Mouse (Mus musculus) stomach, embryonic 16.5 days (tissue): Measurements from ENCODE around the gene Magohb. TPM values are rescaled to one million over a fixed set of nuclear protein-coding genes. Genes with fewer than 3 reads are reported as not detected.
"Not testable (repeated sequence)": the region's sequence is repeated elsewhere in the genome, so short reads cannot be mapped to it uniquely, and the experiment has no call there.

Experiments used
- ATAC-seq: fragments of 200-750 bp; cut with Nextera tagmentation; 2 replicates; pipeline ENCODE4 v1.8.0; 2017; ENCODE audit warnings: moderate number of reproducible peaks, moderate TSS enrichment; ENCODE audit not compliant: insufficient read depth, low FRiP score
- H3K27ac ChIP-seq: fragments of 300-500 bp; sonication (generic); 2 replicates; pipeline ENCODE4 v1.5.1; 2014; ENCODE audit warnings: low read length
- H3K27me3 ChIP-seq: fragments of 300-500 bp; sonication (generic); 2 replicates; pipeline ENCODE4 v1.6.1; 2014; ENCODE audit warnings: low read length, control low read depth, mixed read lengths; ENCODE audit not compliant: control insufficient read depth, insufficient read depth
- H3K36me3 ChIP-seq: fragments of 300-500 bp; sonication (generic); 2 replicates; pipeline ENCODE4 v1.6.1; 2014; ENCODE audit warnings: low read length; ENCODE audit not compliant: control insufficient read depth, insufficient read depth
- H3K4me1 ChIP-seq: fragments of 300-500 bp; sonication (generic); 2 replicates; pipeline ENCODE4 v1.6.1; 2014; ENCODE audit warnings: low read length, control low read depth, mixed read lengths; ENCODE audit not compliant: control insufficient read depth, insufficient read depth
- H3K4me2 ChIP-seq: fragments of 300-500 bp; sonication (generic); 2 replicates; pipeline ENCODE4 v1.6.1; 2014; ENCODE audit warnings: low read depth, low read length, mixed read lengths
- H3K4me3 ChIP-seq: fragments of 300-500 bp; sonication (generic); replicated peaks from 2 replicates; pipeline ENCODE4 v1.5.1; 2014; ENCODE audit warnings: mild to moderate bottlenecking, low read length
- H3K9ac ChIP-seq: fragments of 300-500 bp; sonication (generic); 2 replicates; pipeline ENCODE4 v1.6.1; 2014; ENCODE audit warnings: low read length
- H3K9me3 ChIP-seq: fragments of 300-500 bp; sonication (generic); replicated peaks from 2 replicates; pipeline ENCODE4 v1.6.1; 2016; ENCODE audit warnings: low read length, control low read depth; ENCODE audit not compliant: control insufficient read depth
- whole genome bisulfite sequencing: fragments of 180-500 bp; shearing (Covaris S2); extraction: QIAGEN DNeasy Blood & Tissue Kit; methylation state at CpG from one replicate; pipeline ENCODE4 v1.1.7; 2014; 5-methylcytosine and 5-hydroxymethylcytosine counted together
- polyA plus RNA-seq: library from polyadenylated mRNA; unstranded; fragments of >200 nt; fragmentation: Nextera tagmentation; extraction: Ambion mirVana; gene quantifications from 2 replicates; pipeline ENCODE4 v1.2.1, GENCODE M21; 2015

The Magohb gene
- polyA plus RNA-seq, 1 experiment from 2014 or later: 51.3 TPM

DNA sequence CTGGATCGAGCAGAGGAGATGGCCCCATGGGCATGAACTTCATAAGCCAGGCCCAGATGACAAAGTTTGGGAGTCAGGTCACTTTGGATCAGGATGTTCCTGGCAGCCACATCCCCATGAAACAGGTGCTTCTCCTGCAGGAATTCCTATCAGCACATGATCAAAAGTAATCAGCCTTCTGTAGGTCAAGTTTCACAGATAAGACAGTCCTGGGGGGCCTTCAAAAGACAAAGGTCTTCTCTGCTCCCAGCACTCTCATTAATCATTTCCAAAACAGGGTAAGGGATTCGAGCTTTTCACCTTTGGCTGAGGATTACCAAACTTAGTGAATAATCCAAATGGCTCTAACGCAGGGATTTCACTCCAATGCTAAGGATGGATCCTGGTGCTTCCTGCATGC, 11.7 kb upstream of the Magohb start:
- Histone ChIP-seq H3K27ac (no peak overlapping the region), H3K4me3 (no peak overlapping the region), H3K27me3 (no peaks in the 10 kb centered on the region), H3K36me3 (no peaks in the 10 kb centered on the region), H3K4me2 (no peak overlapping the region), H3K4me1 (no peaks in the 10 kb centered on the region), H3K9me3 (no peaks in the 10 kb centered on the region), H3K9ac (no peak overlapping the region)
- WGBS: 49% methylated on average over 3 of the region's 3 CpGs
- no peak for ATAC-seq

DNA sequence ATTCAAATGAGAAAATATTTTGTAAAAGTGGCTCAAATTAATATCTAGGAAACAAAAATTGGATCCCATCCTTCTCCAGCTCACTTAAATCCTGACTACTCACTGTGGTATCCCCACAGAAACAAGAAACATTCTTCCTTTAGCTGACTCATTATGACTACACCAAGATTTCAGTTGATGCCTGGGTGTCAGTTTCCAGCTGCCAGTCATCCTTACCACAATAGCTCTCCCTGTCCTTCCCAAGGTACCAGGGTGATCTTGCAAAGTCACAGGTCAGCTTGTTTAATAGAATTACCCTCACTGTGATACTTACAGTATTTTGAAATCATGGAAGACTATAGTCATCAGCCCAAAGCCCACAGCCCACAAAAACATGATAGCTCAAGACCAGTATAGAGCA, 5.5 kb upstream of the Magohb start:
- Histone ChIP-seq H3K4me3 (no peak overlapping the region), H3K27ac (no peak overlapping the region), H3K4me1 (no peaks in the 10 kb centered on the region), H3K27me3 (no peaks in the 10 kb centered on the region), H3K9ac (no peak overlapping the region), H3K4me2 (no peak overlapping the region), H3K36me3 (no peaks in the 10 kb centered on the region), H3K9me3 (no peaks in the 10 kb centered on the region)
- no peak for ATAC-seq

DNA sequence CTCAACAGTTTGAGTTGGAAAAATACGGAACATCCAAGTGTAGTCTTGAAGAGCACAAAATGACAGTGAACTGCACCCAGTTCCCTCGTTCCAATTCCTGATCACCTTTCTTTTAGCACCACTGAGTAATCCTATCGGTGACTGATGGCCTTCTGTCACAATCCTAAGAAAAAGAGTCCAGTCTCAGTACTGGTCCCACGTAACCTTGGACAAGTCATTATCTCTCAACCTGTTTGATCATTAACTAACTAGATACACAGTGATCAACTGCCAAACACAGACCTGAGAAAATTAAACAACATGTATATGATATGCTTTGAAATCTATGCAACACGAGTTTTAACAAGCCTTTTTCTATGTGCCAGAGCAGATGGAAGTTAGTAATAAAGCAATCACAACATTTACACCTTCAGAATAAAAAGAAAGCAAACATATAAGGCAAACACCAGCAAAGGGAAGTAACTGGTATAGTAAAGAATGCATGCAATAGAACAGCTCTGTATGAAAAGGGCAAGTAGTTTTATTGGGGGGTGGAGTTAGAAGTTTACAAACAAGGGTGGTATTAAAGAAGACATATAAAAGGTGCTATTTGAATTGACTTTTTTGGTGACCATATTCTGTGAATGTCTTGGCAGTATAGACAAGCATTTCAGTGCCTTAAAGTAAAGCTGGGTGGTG, 1.5 kb upstream of the Magohb start:
- no peaks in the 10 kb centered on the region for H3K27me3 ChIP-seq
- H3K9ac ChIP-seq: no peak overlapping the region
- WGBS: 59% methylated on average over 5 of the region's 5 CpGs
- H3K9me3 ChIP-seq: no peaks in the 10 kb centered on the region
- H3K4me3 ChIP-seq: no peak overlapping the region
- no peaks in the 10 kb centered on the region for H3K36me3 ChIP-seq
- H3K4me2 ChIP-seq: no peak overlapping the region
- ATAC-seq: peak; percentile 54
- H3K27ac ChIP-seq: peak overlapping the region; percentile 73
- peaks cover 6% of the 10 kb centered on the region; the same call in 1 of the 2 replicates for H3K4me1 ChIP-seq

DNA sequence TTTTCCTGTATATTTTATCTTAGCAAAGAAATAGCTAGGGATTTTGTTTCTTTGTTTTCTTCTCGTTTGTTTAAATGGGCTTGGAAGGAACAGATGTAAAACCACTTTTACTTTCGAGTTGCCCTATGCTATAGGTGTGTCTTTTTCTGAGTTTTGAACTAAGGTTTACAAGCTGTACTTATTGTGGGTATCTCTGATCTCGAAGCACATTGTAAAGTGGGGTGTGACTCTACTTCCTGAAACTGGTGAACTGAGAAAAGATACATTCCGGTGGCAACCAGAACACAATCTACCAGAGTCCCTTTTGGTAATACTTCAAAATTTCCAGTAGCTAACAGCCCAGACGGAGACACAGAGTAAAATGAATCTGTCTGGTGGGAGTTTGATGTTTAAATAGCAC, 872 bp upstream of the Magohb start:
- Histone ChIP-seq H3K4me2 (0 out of 2 replicates have a peak overlapping the region, but pooled peaks have one; percentile 84), H3K27me3 (no peaks in the 10 kb centered on the region), H3K27ac (peak overlapping the region; percentile 73), H3K36me3 (no peaks in the 10 kb centered on the region), H3K4me1 (peaks cover 6% of the 10 kb centered on the region; the same call in 1 of the 2 replicates), H3K9me3 (no peaks in the 10 kb centered on the region), H3K4me3 (no peak overlapping the region), H3K9ac (no peak overlapping the region)
- ATAC-seq: no peak
- 73% methylated on average over 5 of the region's 5 CpGs for WGBS

DNA sequence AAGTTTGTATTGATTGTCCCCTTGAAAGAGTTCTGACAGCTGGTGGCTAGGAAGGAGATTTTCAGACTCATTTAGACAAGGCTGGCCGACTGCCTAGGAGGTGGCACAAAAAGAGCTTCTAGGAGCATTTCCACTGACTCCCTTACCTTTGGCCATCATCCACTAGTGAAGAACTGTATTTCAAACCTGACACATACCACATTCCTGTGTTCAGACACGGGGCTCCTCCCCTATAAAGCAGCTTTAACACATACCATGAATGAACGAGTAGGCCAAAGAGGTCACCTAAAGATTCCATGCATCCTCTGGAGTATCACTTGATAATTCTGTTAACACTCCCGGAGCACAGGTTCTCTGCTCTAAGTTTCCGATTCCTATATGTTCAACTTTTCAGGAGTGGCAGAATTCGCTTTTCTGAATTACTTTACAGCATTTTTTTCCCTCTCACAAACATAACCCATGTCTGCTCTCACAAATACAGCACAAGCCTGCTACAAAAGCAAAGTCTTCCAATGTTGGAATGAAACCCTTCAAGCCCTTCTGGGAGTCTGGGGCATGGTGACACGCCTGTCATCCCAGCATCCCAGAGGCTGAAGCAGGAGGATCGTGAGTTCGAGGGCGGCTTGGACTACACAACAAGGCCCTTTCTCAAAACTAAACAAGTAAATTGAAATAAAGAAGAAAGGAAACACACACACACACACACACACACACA, 611 bp downstream of the Magohb start:
- Histone ChIP-seq H3K36me3 (no peaks in the 10 kb centered on the region), H3K27ac (peak overlapping the region; percentile 62; the same call in 1 of the 2 replicates), H3K27me3 (no peaks in the 10 kb centered on the region), H3K4me2 (peak overlapping the region; percentile 75), H3K4me3 (peak overlapping the region; percentile 73), H3K9me3 (no peaks in the 10 kb centered on the region), H3K4me1 (peaks cover 6% of the 10 kb centered on the region; the same call in 1 of the 2 replicates), H3K9ac (peak overlapping the region; percentile 72)
- peak; percentile 33 for ATAC-seq
- 12% methylated on average over 10 of the region's 10 CpGs for WGBS

DNA sequence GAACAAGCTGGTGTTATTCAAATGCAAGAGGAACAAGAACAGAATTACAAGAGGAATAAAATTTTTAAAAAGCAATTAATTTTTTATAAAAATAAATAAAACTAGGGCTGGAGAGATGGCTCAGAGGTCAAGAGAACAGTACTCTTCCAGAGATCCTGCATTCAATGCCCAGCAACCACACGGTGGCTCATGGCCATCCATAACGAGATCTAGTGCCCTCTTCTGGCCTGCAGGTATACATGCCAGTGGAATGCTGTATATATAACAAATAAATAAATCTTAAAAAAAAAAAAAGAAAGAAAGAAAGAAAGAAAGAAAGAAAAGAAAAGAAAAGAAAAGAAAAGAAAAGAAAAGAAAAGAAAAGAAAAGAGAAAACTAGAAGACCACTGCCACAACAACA, 2.6 kb downstream of the Magohb start:
- H3K9ac ChIP-seq: no peak overlapping the region
- 14% methylated on average over 2 of the region's 2 CpGs for WGBS
- no peak overlapping the region for H3K27ac ChIP-seq
- 0 out of 2 replicates have a peak, but pooled peaks cover 5% of the 10 kb centered on the region for H3K36me3 ChIP-seq
- peaks cover 6% of the 10 kb centered on the region; the same call in 1 of the 2 replicates for H3K4me1 ChIP-seq
- no peak overlapping the region for H3K4me3 ChIP-seq
- no peak overlapping the region for H3K4me2 ChIP-seq
- ATAC-seq: no peak
- H3K9me3 ChIP-seq: no peaks in the 10 kb centered on the region
- no peaks in the 10 kb centered on the region for H3K27me3 ChIP-seq

DNA sequence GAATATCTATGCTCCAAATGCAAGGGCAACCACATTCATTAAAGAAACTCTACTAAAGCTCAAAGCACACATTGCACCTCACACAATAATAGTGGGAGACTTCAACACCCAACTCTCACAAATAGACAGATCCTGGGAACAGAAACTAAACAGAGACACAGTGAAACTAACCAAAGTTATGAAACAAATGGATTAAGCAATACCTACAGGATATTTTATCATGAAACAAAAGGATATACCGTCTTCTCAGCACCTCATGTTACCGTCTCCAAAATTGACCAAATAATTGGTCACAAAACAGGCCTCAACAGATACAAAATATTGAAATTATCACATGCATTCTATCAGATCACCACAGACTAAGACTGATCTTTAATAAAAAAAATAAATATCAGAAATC, 14.9 kb downstream of the Magohb start:
- H3K9ac ChIP-seq, ATAC-seq, H3K9me3 ChIP-seq, H3K27me3 ChIP-seq, H3K27ac ChIP-seq, H3K4me2 ChIP-seq, H3K4me3 ChIP-seq, H3K4me1 ChIP-seq, H3K36me3 ChIP-seq: not testable (repeated sequence)
- 81% methylated on average over 2 of the region's 2 CpGs for WGBS

DNA sequence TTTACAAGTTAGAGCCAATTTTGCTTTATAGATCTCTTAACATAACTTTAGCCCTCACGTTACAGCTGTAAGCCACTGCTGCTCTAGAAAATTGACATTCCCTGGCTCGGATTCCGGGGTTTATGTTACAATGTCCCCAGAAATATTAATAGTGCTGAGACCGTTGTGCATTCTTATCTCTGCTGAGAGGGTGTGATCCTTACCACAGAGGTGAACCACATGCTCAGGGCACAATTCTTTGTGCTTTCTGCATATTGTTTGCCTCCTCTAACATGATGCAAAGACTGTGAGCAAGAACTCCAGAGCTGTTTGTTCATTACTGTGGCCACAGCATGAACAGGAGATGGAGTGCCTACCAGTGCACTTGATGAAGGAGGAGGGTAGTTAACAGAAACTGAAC, 16.4 kb downstream of the Magohb start:
- Histone ChIP-seq H3K27me3 (no peaks in the 10 kb centered on the region), H3K4me2 (no peak overlapping the region), H3K4me3 (no peak overlapping the region), H3K4me1 (no peaks in the 10 kb centered on the region), H3K36me3 (no peaks in the 10 kb centered on the region), H3K27ac (no peak overlapping the region), H3K9me3 (no peaks in the 10 kb centered on the region), H3K9ac (no peak overlapping the region)
- no peak for ATAC-seq
- WGBS: 62% methylated on average over 4 of the region's 4 CpGs

DNA sequence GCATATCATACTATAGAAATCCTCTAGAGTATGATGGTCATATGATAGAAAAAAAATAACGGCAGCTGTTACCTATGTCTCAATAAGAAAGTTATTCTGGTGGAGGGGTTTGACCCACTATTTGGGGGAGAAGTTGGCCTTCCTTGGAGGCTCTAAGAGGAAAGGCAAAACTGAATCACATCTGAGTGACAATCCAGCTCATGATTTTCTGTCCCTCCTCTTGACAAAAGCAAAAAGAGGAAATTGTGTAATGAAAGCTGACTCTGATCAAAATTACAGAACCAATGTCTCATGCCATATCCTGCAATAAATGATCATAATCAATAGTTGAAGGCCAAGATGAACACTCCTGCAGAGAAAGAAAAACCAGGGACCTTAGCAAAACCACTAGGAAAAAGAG, 20.7 kb downstream of the Magohb start:
- Histone ChIP-seq H3K36me3 (no peaks in the 10 kb centered on the region), H3K4me2 (no peak overlapping the region), H3K9me3 (no peaks in the 10 kb centered on the region), H3K27me3 (no peaks in the 10 kb centered on the region), H3K9ac (no peak overlapping the region), H3K4me3 (no peak overlapping the region), H3K27ac (no peak overlapping the region), H3K4me1 (no peaks in the 10 kb centered on the region)
- ATAC-seq: no peak
- 88% methylated on average over 1 of the region's 1 CpGs for WGBS
